Mouse (Mus musculus) left cerebral cortex, adult 2 months (tissue): Measurements from ENCODE around the gene Ngef. TPM values are rescaled to one million over a fixed set of nuclear protein-coding genes. Genes with fewer than 3 reads are reported as not detected.
"Not testable (repeated sequence)": the region's sequence is repeated elsewhere in the genome, so short reads cannot be mapped to it uniquely, and the experiment has no call there.

ENCODE experiments used
- DNase-seq, 2 experiments: peaks; one replicate each; pipeline ENCODE4 v3.0.0; 2021 to 2022; ENCODE audit warnings: low spot score in 2 of 2, mixed read lengths in 1 of 2; ENCODE audit errors: extremely low spot score in 1 of 2
- H3K27ac ChIP-seq: fragments of 200-600 bp; 2 replicates; pipeline ENCODE4 v1.8.1; 2022
- H3K4me3 ChIP-seq: fragments of 200-600 bp; 2 replicates; pipeline ENCODE4 v1.8.1; 2022
- CTCF ChIP-seq: fragments of 200-600 bp; IDR thresholded peaks from 2 replicates; pipeline ENCODE4 v1.8.1; 2022; ENCODE audit warnings: antibody characterized with exemption, mild to moderate bottlenecking, moderate library complexity
- intact Hi-C: fragments of 180-260 bp; cut with DNase I; formaldehyde crosslinking; loops from one replicate; pipeline ENCODE4 v1.15.1; 2025
- total RNA-seq, 2 experiments: library from RNA; stranded (reverse); gene quantifications; 2 replicates each; pipeline ENCODE4 v1.2.3; 2021

Gene Ngef
- total RNA-seq, 2 experiments from 2014 or later = 347 to 364 TPM

DNA sequence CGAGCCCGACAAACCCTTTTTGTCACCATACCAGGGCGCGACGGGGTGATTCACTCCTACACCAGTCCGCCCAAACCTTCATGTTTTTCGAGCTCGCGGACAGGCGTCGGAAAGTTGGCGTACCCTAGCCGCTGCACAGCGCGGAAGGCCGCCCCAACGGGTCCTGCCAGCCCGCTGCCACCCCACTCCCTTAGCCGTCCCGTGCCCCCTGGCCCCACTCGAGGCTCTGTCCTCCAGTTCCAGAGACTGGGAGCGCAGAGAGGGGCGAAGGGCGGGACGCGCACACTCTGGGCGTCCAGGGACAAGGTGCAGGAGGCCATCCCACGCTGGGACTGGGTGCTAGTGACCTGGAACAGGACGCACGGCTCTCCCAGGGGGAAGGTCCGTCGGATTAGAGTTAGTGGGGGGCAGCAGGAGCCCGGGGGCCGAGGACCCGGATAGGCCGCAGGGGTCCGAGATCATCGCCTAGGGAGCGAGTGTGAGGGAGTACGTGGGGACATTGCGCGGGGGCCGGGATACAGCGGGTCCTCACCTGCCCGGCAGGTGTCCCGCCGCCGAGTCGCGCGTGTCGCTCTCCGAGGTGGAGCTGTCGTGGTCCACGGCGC lies 64.0 kb downstream of the Ngef start, which contains the start of gene Neu2:
Gene Neu2 (plus strand): TSS at position 329 of the 605 bp plus-strand sequence.
- DNase-seq = peak in 1 of 2 experiments; percentile 47
- TF ChIP-seq CTCF = no peak
- Histone ChIP-seq H3K4me3 (peak within 1 kb of the TSS; percentile 76), H3K27ac (peak within 1 kb of the TSS; percentile 98)
- intact Hi-C loops = loop anchor here (2.0 to 5.0 kb wide), 4 partner anchors 83 to 211 kb away; no protein-coding TSS in a partner anchor

GRCm38 (mm10) chr1:87508591-87509560 lies 64.8 kb downstream of the Ngef start:
- TF ChIP-seq CTCF = no peak

GRCm38 (mm10) chr1:87507857-87508256 lies 65.8 kb downstream of the Ngef start:
- no peak for DNase-seq
- Histone ChIP-seq H3K4me3 (peak overlapping the region; percentile 76), H3K27ac (peak overlapping the region; percentile 98)
- TF ChIP-seq CTCF = peak; percentile 25; the same call in 1 of the 2 replicates
- intact Hi-C loops = loop anchor here (2.0 to 5.0 kb wide), 4 partner anchors 84 to 213 kb away; no protein-coding TSS in a partner anchor

More at GRCm38 (mm10) chr1:87508591-87509560, 64.8 kb downstream of the Ngef start:
- intact Hi-C loops = loop anchor here (2.0 to 5.0 kb wide), 4 partner anchors 83 to 212 kb away; no protein-coding TSS in a partner anchor
- DNase-seq = peak in 1 of 2 experiments; percentile 52
- peak overlapping the region; percentile 76 for H3K4me3 ChIP-seq
- peak overlapping the region; percentile 98 for H3K27ac ChIP-seq

- DNase-seq = no peak
- Histone ChIP-seq H3K27ac (peak overlapping the region; percentile 66), H3K4me3 (peak overlapping the region; percentile 31)
- no peak for TF ChIP-seq CTCF
- intact Hi-C loops = loop anchor here (5.0 kb wide), 3 partner anchors 87 to 177 kb away; no protein-coding TSS in a partner anchor
These were observed 68.1 kb downstream of the Ngef start for GRCm38 (mm10) chr1:87505524-87505923.

DNA sequence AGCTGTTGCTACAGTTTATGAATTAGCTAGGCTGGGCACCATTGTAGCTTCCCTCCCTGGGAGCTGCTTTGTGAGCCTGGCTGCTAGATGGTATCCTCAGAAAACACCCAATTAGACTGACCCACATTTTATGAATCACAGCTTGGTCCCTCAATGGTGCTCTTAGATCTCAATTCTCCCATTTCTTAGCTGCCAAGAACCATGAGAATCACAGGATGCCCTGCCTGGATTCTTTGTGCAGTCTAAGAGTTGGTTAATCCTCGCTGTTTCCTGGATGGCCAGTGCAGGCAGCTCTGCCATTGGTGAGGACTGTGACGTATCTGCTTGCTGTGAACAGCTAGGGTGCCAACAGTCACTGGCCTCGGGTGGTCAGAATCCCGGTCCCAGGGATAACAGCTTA lies 80.1 kb downstream of the Ngef start:
- peak overlapping the region; percentile 63; the same call in 1 of the 2 replicates for H3K27ac ChIP-seq
- H3K4me3 ChIP-seq = no peak overlapping the region
- intact Hi-C loops = no loop called here
- DNase-seq = no peak
- TF ChIP-seq CTCF = no peak

DNA sequence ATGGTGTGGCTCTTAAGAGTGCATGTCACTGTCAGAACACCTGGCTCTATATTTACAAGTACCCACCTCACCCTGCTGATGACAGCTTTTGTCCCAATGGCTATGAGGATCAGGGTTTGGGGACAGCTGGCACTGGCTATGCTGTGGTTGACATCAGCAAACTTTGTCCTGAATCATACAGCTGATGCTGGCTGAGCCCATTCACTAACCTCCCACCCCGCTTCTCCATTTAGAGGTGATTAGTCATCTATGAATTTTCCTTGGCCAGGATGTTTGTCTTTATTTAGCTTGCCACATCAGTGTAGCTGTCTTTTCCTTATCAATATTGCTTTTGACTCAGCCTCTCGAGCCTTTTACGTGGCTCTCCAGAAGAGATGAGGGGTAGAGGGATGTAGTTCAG lies 81.4 kb downstream of the Ngef start:
- Histone ChIP-seq H3K4me3 (no peak overlapping the region), H3K27ac (no peak overlapping the region)
- intact Hi-C loops = no loop called here
- no peak for TF ChIP-seq CTCF
- no peak for DNase-seq

DNA sequence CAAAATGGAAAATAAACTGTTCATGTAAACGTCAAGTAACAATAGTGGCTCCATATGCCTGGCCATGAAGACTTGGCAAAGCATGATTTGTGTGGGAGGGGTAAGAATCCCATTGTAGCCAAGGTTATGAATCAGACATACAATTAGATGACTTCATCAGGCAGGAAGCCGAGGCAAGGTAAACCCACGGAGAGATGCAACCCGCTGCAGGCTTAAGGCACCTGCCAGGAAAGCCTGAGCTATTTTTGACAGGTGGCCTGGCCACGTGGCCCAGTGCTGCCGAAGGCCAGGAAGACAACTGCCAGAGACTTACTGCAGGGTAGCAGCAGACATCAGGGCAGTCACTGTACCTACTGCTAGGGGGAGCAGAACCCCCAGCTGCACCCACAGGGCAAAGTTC lies 87.3 kb downstream of the Ngef start:
- intact Hi-C loops = loop anchor here (2.0 to 5.0 kb wide), 2 partner anchors 194 to 236 kb away; no protein-coding TSS in a partner anchor
- Histone ChIP-seq H3K4me3 (no peak overlapping the region), H3K27ac (peak overlapping the region; percentile 9; the same call in 1 of the 2 replicates)
- no peak; the same call in 1 of the 2 replicates for TF ChIP-seq CTCF
- DNase-seq = peak; percentile 71 to 72

DNA sequence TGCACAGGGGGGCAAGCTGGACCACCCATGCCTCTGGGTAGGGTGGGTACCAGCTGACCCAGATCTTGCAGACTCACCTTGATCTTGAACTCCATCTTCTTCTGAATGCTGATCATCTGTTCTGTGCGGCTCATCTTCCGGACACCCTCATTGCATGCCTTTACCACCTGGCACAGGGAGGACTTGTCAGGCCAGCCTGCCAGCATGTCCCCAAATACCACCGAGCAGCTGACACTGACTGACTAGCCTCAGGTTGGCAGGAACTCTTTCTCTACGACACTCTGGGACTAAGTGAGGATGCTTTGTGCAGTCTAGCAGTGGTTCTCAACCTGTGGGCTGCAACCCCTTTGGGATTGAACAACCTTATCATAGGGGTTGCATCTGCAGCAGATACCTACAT lies 91.1 kb downstream of the Ngef start:
- no peak for TF ChIP-seq CTCF
- intact Hi-C loops = no loop called here
- Histone ChIP-seq H3K27ac (no peak overlapping the region), H3K4me3 (no peak overlapping the region)
- DNase-seq = no peak

- H3K27ac ChIP-seq = peak overlapping the region; percentile 74
- H3K4me3 ChIP-seq = peak overlapping the region; percentile 20; the same call in 1 of the 2 replicates
- intact Hi-C loops = loop anchor here (10.0 kb wide), 1 partner anchor 280 kb away; the partner anchor contains the start of gene Atg16l1
- peak; percentile 77 to 78 for DNase-seq
- no peak for TF ChIP-seq CTCF
These were observed 98.4 kb downstream of the Ngef start for GRCm38 (mm10) chr1:87475076-87475895.

GRCm38 (mm10) chr1:87472576-87472975 lies 101.1 kb downstream of the Ngef start:
- H3K4me3 ChIP-seq = no peak overlapping the region
- DNase-seq = peak in 1 of 2 experiments; percentile 23
- no peak for TF ChIP-seq CTCF
- intact Hi-C loops = loop anchor here (10.0 kb wide), 1 partner anchor 282 kb away; the partner anchor contains the start of gene Atg16l1
- no peak overlapping the region for H3K27ac ChIP-seq

DNA sequence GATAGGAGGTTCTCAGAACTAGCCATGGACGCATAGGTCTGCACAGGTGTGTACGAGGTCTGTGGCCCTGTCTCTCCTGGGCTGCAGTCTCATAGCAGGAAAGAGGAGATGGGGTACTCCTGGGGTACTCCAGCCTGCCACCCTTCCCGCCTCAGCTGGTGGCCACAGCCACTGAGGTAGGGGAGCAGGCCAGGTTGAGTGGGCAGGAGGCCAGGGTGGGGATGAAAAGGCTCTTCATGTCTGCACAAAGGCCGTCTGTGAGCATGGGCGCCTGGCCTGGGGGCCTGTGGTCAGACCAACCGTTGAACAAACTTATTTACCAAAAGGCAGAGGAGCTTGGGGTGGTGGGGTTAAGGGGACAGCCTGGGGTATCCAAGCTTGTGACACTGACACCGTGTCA lies 101.8 kb downstream of the Ngef start:
- no peak overlapping the region for H3K4me3 ChIP-seq
- DNase-seq = no peak
- intact Hi-C loops = loop anchor here (10.0 kb wide), 1 partner anchor 283 kb away; the partner anchor contains the start of gene Atg16l1
- H3K27ac ChIP-seq = no peak overlapping the region
- no peak for TF ChIP-seq CTCF

DNA sequence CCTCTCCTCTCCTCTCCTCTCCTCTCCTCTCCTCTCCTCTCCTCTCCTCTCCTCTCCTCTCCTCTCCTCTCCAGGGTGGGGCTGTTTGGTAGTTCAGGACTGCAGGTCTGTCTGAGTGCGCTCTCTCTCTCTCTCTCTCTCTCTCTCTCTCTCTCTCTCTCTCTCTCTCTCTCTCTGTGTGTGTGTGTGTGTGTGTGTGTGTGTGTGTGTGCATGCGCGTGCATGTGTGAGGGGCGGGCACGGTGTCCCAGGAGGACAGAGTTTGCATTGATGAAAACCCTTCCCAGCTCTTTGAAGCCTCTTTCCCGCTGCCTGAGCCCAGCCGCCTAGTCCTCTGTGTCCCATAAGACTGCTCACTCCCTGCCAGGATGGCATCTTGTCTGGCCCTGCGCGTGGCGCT lies 103.7 kb downstream of the Ngef start, which contains the start of gene Snorc:
Gene Snorc (plus strand): TSS at position 301 of the 400 bp plus-strand sequence.
- intact Hi-C loops = loop anchor here (10.0 kb wide), 1 partner anchor 285 kb away; the partner anchor contains the start of gene Atg16l1
- DNase-seq, H3K27ac ChIP-seq, H3K4me3 ChIP-seq: not testable (repeated sequence)
